Mouse (Mus musculus): ENCODE data around the gene Disp3.

GRCm38 (mm10) chr4:148249341-148249740 lies 38.4 kb downstream of the Disp3 start:
- TF ChIP-seq CTCF (IDR thresholded peaks at IDR 0.05; ENCODE audit: extremely low read depth, insufficient read depth, low read length): peak; percentile 46
- no peak for TF ChIP-seq POLR2A (IDR thresholded peaks at IDR 0.05; ENCODE audit: extremely low read depth, insufficient read depth, low read length)
